Mouse (Mus musculus): ENCODE measurements around the gene Prkch. TPM values are rescaled to one million over a fixed set of nuclear protein-coding genes. Genes with fewer than 3 reads are reported as not detected.

The Prkch gene
- total RNA-seq, 2 experiments from 2014 or later, result 11.2 to 16.3 TPM

Other genes starting within 250 kb of the Prkch start
- under 1 TPM; 0.10 to 0.13 TPM for gene Tmem30b, start 38.4 kb upstream of the Prkch start, total RNA-seq (2021)